Mouse (Mus musculus): Measurements from ENCODE around the gene Pex7. TPM values are rescaled to one million over a fixed set of nuclear protein-coding genes. Genes with fewer than 3 reads are reported as not detected.

Gene Pex7
- total RNA-seq, 2 experiments from 2014 or later = 19.4 to 20.7 TPM

DNA sequence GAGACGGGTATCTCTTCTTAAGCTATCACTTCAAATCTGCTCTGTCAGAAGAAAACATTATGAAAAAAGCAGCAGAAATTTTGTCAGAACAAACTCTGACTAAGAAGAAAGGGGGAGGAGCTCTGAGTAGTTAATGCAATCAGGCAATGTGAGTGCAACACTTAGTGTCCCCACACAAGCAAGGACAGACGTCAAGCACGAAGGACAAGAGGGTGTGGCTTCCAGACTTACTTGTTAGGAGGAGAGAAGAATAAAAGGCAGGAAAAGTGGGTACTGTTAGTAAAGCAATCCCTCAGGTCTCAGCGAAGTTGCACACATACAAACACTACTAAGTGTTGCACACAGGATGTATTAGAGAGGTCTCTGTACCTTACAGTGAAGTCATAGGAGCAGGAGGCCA, 23.1 kb downstream of the Pex7 start:
- DNase-seq = no peak
- intact Hi-C loops (cut with DNase I) = no loop called here

DNA sequence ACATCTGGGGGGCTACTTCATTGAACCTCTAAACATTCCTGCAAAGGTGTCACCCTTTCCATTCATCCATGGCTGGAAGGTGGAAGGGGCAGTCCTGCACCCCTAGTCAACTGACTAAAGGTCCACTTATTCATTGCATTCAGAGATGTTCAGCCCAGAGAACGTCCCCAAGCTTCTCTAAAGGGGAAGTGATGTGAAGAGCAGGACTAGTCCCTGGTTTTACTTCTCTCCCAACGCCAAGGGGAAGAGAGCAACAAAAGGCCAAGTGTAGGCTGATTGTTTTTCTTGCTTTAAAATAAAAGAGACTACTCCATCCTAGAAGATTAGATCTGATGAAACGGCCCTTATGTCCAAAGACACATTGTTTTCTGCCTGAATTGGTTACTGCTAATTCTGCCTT, 27.1 kb downstream of the Pex7 start:
- DNase-seq = no peak
- intact Hi-C loops (cut with DNase I) = no loop called here

DNA sequence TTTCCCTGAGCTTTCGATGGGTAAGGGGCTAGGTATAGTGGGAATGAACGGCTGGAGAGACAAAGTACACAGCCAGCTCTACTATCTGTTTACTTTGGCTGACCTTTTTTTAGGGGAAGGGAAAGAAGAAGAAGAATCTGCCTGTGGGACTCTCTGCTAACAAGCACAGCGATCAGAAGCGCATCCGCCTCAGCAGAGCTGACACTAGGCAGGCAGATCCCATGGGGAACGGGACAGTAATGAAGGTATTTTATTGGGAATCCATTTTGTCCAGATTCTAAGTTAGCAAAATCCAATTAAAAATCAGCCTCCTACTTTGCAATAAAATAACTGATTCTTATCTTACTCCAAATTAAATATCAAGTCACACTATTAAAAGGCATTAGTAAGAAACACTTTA, 28.3 kb downstream of the Pex7 start:
- no peak for DNase-seq
- intact Hi-C loops (cut with DNase I) = no loop called here

DNA sequence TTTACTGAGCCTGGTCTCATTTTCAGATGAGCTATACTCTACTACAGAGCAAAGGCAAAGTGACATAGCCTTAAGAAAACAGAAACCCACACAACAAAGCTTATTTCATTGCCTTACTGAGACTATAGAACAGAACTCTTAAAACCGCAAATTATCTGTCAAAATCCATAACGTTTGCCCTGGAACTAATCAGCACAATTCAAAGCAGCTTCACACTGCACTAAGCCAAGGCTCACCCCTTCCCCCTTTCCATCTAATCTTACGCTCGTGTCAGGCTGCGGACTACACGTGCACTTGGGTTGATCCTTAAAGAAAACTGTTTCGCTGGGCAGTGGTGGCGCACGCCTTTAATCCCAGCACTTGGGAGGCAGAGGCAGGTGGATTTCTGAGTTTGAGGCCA, 29.8 kb downstream of the Pex7 start:
- intact Hi-C loops (cut with DNase I) = no loop called here
- no peak for DNase-seq

DNA sequence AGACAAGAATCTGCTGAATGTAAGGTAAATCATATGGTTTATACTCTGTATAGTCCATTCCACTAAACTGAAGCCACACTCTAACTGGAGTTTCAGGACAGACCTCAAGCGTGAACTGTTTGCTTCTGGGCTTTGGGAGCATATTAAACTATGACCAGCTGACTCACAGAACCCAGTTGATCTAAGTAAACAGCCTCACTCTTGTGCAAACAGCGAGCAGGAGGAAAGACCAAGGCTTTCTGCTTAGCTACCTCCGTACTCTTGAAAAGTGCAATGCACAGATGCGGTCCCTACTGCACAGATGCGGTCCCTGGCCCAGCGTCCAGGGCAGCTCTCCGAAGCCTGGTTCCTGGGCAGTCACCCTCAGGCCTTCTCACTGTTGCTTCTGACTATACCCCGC, 30.2 kb downstream of the Pex7 start:
- no peak for DNase-seq
- intact Hi-C loops (cut with DNase I) = no loop called here

DNA sequence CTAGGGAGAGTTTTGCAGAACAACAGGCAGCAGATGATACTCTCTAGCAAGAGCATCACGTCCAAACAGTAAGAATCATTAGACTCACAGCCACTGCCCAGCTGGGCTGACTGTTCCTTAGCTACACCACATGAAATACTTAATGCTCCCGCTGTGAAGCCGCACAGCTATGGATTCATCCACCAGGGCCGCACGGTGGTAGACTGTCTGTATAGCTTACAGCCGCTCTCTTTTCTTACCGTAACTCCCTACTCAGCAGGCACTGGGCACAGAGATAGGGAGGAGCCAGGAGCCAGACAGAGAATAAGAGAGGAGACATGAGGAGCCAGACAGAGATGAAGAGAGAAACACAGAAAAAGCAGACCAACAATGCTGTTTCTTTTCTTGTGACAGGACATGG, 30.8 kb downstream of the Pex7 start:
- DNase-seq = peak; percentile 24
- intact Hi-C loops (cut with DNase I) = no loop called here

DNA sequence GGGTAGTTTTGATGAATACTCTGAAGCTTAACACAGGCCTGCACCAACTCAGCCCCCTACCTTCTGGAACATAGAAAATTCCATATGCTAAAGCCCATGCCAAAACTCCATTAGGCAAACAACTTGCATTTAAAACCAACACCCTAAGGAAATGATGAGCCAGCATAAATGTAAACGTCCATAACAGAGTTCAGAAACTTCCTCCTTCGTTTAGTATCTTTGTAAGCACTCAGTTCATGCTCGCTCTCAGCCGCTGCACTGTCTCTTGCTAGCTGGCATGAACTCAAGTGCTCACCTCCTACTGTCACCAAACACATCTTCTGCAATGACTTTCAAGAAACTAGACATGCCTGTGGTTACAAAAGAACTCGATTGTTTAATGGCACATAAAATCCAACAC, 32.1 kb downstream of the Pex7 start:
- intact Hi-C loops (cut with DNase I) = no loop called here
- no peak for DNase-seq

DNA sequence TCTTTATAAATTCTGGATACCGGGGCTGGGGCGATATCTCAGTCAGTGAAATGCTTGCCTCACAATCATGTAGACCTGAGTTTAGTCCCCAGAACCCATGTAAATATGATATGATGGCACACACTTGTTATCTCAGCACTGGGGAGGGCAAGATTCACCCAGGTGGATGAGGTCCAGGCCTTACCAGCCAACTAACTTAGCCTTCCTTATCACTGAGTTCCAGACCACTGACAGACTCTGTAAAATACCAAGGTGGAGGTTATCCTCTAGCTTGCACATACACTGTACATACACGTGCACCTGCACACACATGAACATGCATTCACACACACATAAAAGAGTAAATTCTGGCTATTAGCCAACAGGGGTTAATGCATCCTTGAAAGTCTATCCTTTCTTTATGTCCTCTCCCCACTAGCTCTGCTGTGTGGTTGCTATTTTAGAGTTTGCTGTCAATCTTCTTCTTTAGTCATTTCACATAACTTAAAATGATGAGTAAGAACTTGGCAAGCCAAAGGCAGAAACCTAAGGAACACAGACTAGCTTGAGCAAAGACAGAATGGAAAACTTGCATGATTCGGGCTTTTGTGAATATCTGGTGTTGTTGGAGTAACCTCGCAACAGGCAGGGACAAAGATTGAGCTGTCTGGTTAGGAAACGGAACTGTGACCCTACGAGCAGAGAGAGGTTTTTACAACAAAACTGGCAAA, 51.7 kb downstream of the Pex7 start:
- intact Hi-C loops (cut with DNase I) = no loop called here
- DNase-seq = no peak

DNA sequence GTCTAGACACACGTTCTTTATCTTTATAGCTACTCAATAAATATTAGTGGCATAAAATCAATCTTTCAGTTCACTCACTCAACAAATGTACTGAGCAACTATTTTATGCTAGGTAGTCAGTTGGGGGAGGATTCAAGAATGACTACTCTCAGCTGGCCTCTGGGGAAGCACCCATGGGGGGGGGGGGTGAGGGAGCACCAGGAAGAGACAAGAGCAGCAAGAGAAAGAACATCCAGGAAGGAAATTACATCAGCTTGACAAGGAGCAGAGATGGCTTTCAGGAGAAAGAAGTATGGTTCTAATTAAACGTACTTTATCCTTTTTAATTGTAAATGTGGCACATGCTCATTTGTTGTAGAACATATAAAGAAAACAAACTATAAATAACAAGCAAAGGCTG, 53.9 kb downstream of the Pex7 start:
- intact Hi-C loops (cut with DNase I) = no loop called here

DNA sequence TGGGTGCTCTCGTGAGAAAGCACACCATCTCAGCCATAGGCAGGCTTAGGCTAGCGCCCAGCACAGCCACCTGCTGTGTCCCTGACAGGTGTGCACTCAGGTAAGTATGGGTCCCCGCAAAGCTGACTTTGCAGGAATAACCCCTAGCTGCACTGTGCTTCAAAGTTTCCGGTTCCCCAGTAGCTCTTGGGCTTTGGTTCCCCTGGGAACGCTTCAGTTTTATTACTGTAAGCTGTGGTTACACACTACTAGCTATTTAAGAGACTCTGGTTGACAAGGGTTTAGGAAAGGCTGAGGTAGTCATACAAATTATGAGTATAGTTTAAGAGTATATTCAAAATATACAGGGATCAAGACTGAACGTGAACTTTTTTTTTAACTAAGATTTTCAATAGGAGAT, 54.7 kb downstream of the Pex7 start:
- intact Hi-C loops (cut with DNase I) = no loop called here
- DNase-seq = no peak

More for the DNA sequence above, 53.9 kb downstream of the Pex7 start:
- DNase-seq = no peak

DNA sequence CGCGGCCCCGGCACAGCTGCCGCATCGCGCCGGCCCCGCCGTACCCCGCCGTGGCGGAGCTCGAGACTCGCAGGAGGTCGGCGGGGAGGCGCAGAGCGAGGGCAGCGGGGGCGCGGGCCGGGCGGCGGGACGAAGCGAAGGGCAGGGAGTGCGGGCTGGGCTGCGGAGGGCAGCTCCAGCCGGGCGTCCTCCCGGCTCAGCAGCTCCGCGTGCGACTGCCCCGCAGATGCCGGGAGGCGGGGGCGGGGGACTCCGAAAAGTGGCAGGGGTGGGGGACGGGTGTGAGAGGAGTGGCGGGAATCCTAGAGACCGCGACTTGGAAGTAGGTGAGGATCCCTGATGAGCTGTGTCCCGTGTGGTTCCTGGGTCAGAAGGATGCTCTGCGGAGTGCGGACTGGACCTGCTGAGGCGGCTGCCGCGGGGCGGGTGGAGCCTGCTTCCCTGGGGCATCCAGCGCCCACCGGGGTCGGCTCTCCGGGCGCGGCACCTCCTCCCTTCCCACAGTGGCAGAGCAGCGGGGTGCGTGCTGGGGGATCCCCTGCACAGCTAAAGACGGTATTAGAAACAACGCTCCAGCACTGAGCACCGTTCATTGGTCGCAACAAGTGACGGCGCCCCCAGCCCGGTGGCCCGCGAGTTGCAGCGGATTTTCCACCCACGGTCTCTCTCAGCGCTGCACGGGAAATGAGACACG, 56.3 kb downstream of the Pex7 start, which contains the start of gene Slc35d3:
Gene Slc35d3 (minus strand): TSS at position 462 of the 694 bp plus-strand sequence.
- intact Hi-C loops (cut with DNase I) = no loop called here
- DNase-seq = peak; percentile 35

DNA sequence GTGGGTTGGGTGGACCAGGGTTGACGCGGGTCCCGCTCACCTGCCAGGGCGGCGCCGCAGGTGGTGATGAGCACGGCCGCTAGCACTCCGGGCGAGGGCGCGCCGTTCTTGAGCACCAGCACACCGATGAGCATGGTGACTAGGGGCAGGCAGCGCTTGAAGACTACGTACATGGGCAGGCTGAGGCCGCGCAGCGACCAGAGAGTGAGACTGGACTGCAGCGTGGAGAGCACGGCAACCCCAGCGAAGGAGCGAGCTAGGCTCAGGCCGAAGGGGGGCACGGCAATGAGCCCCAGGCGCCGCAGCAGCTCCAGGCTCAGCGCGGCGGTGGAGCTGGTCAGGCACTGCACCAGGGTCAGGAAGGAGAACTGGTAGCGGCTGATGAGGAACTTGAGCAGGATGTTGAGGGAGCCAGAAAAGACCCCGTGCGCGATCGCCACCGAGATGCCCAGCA, 56.9 kb downstream of the Pex7 start:
- intact Hi-C loops (cut with DNase I) = no loop called here
- peak; percentile 19 for DNase-seq

DNA sequence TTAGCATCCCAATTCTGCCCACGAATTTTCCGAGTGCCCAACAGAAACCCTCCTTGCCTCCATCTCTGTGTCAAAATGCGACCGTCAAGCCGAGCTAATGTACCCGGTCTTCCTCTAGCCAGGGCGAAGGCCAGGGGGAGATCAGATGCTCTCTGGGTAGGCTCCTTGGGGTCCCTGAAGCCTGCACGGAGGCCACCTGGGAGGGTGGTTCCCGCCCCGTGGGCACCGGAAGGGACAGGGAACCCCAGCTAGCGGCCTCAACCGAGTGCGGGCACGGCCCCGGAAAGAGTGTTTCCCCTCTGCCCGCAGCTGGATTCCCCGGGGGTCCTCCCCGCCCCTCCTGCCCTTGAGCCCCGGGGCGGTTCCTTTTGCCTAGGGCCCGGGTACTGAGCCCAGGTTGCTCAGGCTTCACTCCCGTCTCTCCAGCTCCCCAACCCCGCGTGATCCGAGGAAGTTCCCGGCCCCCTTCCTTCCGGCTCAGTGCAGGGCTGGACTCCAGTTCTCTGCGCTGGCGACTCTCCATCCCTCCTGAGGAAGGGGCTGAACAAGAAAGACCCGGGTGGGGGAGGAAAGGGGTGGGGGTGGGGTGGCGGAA, 57.6 kb downstream of the Pex7 start:
- intact Hi-C loops (cut with DNase I) = no loop called here
- peak; percentile 43 for DNase-seq

DNA sequence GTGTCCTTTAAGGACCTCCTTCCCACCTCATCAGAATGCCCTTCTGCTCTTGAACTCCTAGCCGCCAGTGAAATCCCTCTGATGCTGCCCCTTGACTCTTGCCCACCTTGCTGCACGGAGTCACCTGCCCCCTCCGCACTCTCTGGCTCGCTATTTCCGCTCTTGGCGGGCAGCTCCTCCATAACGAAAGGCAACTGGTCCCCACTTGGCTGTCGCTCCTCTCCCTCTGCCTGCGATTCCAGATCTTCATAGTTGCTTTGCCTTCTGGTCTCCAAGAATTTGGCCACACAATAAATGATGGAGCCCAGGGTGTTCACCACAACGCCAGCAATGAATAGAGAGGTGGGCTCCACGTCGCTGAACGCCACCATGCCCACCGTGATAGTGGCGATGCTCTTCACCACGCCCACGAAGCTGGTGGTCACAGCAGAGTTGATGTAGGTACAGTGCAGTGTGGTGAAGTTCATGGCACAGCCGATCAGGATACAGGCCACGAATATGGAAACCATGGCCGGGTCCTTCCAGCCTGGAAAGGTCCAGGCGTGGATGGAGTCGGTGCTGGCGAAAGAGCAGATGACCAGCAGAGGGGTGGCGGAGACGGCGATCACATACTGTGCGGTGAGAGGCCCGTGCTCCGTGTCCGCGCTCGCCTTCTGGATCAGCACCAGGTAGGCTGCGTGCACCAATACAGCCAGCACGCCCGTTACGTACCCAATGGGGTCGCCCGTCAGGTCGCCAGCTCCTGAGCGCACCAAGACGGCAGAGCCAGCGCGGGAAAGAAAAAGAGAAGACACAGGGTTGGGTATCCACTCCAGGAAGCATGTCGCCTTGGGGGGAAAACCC, 58.3 kb downstream of the Pex7 start:
- peak; percentile 14 for DNase-seq
- intact Hi-C loops (cut with DNase I) = no loop called here

DNA sequence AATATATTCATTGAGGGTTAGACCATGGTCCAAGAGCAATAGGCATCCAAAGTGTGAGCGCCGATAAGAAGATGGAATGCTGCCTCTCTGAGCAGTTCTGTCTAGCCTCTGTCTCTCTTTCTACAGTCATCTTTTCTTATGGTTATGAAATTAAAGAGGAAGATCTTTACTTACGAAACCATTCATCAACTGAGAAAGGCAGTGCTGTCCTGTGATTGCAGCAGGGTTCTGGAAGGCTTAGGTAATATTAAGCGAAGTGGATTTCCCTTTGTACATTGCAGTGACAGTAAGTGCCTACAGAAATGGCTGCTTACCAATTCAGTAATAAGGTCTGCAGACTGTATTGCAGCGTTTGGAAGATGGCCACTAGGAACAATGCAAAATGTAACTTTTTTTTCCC, 67.7 kb downstream of the Pex7 start:
- no peak for DNase-seq
- intact Hi-C loops (cut with DNase I) = no loop called here

DNA sequence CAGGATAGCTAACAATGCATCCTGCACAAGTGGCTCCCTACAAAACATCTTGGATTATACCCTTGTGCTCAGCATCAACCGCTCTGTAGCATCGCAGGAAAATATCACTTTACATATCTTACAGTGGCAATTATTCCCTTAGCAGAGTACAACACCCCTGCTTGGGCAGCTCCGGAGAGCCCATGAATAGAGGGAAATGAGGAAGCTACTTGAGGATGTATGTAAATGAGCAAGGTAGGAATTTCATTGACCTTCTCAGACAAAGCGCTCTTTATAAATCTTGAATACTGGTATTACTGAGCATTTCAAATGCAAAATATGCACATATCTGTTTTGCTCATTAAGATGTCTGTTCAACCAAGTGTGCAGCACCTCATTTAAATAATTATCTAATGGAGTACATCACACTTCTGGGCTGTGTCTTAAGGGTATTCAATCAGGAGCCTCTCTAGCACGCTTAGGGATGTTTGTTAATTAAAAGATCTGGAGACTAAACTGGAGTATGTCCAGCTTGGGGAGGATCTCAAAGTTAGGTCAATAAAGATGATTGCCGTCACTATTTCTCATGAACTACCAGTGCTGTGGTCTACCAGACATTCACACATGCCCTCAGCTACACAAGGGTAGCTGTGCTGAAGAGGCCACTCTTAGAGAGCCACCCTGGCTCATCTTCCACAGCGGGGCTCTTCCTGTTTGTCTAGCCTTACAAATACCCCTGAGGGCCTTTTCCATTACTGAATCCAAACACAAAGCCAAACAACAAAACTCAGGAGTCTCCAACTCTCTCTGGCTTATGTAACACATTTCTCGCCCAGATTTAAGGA, 71.4 kb downstream of the Pex7 start:
- intact Hi-C loops (cut with DNase I) = no loop called here
- DNase-seq = no peak

DNA sequence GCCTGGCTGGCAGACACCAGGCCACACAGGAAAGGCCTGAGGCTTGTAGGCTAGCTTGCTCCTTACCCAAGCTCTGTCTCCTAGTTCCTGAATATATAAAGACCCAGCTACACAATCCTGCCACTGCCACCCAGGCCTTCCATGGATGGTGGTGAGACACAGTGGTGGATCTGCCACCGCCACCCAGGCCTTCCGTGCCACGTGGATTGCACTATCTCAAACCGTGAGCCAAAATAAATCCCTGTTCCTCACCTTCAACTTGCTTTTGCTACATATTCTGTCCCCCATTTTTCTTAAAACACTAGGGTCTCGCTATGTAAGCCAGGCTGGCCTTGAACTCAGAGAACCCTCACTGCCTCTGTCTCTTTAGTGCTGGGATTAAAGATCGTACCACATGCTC, 73.3 kb downstream of the Pex7 start:
- intact Hi-C loops (cut with DNase I) = no loop called here
- no peak for DNase-seq

DNA sequence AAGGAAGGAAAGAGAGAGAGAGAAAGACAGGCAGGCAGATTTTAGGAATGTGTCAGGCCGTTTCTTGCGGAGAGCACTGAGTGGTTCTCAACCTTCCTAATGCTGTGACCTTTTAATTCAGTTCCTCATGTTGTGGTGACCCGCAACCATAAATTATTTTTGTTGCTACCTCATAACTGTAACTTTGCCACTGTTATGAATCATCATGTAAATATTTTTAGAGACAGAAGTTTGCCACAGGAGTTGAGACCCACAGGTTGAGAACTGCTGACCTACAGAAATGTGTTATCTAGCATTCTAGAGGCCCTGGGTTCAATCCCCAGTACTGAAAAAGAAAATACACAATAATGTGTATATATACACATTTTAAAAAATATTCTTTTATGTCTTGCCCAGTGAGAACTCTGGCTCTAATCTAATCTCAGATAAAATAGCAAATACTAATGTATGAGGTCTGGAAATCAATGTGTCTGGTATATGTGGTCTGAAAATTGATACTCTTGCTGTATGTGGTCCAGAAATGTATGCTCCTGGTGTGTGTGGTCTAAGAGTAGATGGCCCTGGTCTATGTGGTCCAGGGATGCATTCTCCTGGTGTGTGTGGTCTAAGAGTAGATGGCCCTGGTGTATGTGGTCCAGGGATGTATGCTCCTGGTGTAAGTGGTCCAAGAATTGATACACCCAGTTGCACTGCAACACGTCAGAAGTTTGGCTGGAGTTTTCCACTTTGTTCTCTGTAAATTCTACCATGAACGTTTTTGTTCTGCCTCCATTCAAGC, 76.2 kb downstream of the Pex7 start:
- intact Hi-C loops (cut with DNase I) = no loop called here
- DNase-seq = no peak

DNA sequence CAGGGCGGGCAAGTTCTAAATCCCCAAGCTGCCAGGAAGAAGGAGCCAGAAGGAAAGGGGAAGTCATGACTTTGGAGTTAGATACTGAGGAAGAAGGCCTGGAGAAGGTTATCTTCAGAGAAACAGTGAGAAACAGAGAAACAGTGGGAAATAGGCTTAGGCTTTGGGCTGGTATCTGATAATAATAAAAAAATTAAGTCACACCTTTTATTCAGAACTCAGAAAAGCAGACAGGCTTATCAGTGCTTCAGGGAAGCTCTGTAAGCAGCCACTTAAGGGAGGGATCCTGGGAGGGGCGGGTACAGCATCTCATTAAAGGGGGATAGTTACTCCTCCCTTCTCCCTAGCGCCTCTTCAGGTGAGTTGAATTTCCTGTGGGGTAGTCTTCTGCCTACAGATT, 86.5 kb downstream of the Pex7 start:
- no peak for DNase-seq
- intact Hi-C loops (cut with DNase I) = no loop called here

Data from left cerebral cortex, postnatal 4 days (tissue).